Mouse (Mus musculus) frontal cortex, adult (tissue): ENCODE results near the gene Ccrl2.

Source experiments
- ATAC-seq: cut with Nextera tagmentation; 2 replicates; pipeline ENCODE4 v1.9.2; 2017; ENCODE audit warnings: mild to moderate bottlenecking, moderate library complexity, mixed read lengths; ENCODE audit not compliant: low TSS enrichment

The Ccrl2 gene

DNA sequence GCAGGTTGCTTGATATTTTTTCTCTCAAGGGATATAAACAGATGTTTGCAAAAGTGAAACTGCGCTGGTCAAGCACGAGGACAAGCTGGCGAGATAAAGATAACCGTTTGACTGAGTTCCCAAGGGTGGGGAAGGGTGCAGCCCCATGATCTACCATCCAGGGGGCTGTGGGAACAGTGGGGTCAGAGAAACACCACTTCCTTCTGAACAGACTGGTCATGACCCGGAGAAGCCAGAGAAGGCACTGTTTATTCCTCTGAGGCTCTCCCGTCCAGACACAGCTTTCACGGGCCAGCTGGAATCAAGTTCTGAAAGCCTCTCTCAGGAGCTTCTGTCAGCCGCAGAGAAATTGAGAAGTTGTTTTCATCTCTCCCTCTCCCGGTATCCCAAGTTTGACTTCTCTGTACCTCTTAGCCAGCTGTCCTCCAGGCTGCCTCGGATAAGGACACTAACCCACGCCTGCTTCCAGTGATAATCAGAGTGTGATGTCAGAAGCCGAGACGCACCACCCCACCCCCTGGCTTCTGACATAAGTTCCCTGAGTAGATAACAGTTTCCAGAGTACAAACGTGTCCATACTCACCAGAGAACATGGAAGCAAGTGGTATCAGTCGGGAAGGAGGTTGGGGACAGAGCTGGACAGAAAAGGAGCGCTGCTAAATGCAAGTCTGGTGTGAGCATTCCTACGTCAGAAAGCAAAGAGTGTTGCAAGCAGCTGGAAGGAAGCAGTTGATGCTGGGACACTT is at the start of gene Ccrl2:
Ccrl2 (minus strand) TSS at position 722 of the 746 bp plus-strand sequence.
- peak; percentile 62; the same call in 1 of the 2 replicates for ATAC-seq

DNA sequence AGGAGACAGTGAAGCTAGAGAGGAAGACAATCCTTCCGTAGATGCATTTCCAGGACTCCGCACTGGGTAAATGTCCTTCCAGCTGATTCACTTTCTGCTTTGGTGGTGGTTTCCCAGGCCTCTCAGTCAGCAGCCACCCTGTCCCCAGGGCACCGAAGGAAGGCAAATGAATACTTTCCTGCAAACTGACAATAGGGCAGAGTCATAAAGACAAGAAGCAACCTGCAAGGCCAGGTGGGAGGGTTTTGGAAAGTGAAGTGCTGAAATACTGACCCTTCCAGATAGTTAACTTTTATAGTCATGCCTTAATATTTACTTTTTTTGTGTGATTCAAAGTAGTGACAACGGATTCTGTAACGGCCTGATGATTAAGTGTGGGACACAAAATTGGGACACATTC is 46.6 kb upstream of the Ccrl2 start:
- ATAC-seq = no peak

DNA sequence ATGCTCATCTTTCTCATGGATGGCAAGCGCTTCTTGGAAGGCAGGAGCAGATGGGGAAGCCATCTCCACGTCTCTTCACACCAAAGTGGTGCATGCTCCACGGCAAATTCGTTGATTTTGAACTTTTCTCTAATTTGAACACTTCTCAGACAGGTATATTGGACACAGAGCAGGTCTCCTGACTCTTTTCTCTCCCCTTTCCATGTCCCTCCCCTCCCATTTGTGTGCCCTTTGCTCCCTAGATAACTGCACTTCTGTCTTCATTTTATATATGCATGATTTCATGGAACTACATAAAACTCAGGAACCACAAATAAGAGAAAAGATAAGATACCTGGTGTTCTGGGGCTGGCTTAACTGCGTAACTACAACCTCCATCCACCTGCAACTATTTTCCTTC is 46.0 kb upstream of the Ccrl2 start:
- no peak for ATAC-seq

DNA sequence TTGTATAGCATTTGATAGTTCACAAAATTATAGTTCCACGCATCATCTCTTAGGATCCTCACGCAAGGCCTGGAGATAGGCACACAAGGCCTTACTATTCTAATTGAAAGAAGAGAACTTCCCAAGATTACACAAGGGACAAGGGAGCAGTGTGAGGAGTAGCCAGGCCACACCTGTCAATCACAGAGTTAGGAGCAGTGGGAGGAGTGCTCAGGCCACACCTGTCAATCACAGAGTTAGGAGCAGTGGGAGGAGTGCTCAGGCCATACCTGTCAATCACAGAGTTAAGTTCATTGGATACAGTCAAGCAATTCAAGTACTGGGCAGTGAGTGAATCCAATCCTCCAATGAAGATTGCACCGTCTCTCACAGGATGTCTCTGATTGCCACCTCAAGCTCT is 43.1 kb upstream of the Ccrl2 start:
- no peak for ATAC-seq

DNA sequence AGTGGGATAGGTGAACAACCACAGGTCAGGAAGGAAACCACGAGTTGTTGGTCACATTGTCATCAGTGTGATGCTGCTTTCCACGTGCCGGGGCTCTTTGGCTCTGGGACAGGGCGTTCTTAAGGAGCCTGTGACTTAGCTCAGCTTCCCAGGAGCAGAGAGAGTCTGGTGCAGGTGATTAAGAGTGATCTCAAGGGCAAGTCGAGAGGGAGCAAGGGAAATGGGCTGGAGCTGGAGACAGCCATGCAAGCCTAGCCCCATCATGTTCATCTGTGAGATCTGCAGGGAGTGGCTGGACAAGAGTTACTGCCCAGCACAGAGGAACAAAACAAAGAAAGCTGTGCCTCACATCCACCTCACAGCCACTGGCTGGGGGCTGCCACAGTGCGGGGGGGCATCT is 40.2 kb upstream of the Ccrl2 start:
- no peak for ATAC-seq

DNA sequence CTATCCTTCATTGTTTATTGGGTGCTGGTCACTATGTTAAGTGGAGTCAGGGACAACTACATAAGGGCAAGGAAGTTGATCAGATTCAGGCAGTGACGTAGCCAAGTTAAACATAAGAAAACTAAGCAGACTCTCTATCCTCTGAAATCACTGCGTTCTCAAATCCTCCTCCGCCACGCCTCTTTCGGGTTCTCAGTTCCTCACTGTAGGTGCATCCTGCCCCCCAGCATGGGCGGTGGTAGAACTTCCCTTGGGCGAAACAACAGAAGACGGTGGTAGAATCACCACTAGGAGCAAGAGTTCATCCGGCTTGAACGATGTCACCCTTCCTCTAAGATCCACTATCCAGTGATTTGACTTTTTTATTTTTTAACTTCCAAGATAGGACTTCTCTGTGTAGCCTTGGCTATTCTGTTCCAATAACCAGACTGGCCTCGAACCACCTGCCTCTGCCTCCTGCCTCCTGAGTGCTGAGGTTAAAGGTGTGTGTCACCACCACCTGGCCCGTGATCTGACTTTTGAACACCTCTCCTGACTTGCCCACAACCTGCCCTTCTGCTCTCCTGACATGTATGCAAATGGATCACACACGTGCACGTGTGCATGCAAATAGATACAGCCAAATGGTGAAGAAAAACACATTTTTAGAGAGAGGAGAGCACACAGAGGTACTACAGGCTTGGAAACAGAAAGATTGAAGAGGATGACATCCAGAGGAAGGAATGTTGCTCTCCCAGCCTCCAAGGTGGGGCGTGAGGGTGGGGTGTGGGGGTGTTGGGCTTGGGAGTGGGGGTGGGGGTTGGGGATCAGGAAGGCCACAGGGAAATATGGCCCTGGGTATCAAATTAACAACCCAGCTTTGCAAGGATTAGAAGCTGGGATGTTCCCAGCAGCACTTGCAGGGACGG is 39.4 kb upstream of the Ccrl2 start:
- no peak for ATAC-seq

DNA sequence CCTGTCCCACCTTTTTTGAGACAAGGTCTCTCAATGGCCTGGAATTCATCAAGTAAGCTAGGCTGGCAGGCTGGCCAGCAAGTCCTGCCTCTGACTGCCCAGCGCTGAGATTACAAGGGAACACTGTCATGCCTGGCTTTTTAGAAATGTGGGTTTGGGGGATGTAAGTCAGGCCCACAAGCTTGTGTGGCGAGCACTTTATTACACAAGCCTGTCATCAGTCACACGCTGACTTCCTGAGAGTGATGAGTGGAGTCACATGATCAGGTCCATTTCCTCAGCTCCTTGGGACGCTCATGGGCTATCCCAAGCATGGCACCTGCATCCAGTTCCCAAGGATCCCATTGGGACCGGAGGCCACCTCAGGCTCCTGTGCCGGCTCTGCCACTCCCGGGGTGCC is 38.4 kb upstream of the Ccrl2 start:
- ATAC-seq = no peak

DNA sequence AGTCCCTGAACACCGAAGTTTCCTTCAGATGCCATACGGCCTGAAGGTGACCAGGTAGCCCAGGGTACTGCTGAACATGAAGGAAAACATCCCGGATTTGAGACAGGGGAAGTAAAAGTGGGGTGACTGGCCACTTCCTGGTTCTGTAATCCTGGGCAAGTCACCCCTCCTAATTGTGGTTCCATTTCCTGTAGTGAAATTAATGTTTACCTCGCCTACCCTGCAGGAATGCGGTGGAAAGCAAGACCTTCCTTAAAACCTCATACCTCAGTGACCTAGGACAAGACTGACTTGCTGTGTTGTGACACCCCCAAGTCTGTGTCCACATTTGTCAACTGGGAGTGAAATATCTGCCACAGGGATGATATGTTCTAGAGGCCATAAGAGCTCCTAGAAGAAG is 37.3 kb upstream of the Ccrl2 start:
- no peak for ATAC-seq

DNA sequence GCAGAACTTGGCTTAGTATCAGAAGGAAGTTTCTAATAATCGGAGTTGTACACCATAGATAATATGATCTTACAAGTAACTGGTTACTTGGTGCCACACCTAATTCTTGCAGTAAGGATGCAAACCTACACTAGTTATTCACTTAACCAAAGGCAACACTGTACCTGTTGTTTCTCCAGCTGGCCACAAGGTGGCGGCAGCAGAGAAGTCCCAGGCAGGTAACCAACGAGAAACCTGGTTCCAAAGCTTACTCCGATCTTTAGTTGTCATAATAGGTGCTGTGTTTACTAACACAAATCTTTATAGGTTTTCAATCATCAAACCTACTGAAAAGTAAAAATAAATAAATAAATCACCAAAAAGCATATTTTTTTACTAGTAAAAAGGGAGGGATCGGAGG is 35.8 kb upstream of the Ccrl2 start:
- ATAC-seq = peak; percentile 31; the same call in 1 of the 2 replicates

DNA sequence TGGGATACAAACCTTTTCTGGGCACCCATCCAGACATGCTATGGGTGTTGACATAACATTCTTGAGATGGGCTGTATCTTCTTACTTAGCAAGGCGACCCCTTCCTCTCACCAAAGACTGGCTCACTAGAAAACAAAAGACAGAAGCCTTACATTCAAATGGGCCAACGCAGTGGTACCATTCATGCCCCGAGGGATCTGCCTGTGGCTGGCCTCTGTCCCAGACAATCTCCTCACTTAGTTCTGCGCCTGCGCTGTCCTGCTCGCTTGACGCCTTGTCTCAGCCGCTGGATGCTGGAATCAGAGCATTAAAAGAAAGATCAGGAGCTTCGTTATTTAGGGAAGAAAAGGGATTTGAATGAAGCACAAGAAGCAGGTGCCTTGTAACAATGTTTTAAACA is 35.3 kb upstream of the Ccrl2 start:
- ATAC-seq = no peak

DNA sequence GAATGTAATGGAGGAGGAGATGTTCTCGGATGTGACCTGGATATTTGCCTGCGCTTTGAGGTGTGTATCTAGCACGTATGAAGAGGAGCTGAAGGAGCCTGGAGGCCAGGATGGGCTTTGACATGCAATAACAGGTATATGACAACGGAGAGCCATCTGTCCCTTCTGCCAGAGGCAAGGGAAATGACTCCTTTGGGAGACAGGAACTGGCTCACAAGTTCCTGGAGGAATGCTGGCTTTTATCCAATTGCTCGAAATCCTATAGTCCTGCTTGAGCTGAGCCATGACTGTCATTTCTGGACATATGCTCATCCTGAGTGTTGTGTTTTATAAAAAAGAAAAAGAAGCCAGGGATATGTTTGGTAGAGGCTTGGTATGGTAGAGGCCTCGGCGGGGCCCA is 31.6 kb upstream of the Ccrl2 start:
- ATAC-seq = no peak

DNA sequence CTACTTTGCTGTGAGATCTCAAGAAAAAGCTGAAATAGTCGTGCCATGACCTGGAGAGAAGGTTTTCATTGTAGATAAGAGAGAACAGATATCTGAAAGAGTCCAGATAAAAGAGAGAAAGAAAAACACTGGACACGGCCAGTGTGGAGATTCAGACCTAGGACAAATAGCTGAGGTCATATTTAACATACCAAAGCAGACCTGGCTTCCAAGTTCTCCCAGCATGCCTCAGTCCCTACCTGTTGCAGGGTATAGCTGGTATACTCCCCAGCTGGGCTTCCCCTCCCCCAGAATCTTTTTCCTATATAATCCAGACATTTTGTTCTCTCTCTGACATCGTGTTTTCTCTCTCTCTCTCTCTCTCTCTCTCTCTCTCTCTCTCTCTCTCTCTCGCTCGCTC is 30.6 kb upstream of the Ccrl2 start:
- ATAC-seq = no peak

DNA sequence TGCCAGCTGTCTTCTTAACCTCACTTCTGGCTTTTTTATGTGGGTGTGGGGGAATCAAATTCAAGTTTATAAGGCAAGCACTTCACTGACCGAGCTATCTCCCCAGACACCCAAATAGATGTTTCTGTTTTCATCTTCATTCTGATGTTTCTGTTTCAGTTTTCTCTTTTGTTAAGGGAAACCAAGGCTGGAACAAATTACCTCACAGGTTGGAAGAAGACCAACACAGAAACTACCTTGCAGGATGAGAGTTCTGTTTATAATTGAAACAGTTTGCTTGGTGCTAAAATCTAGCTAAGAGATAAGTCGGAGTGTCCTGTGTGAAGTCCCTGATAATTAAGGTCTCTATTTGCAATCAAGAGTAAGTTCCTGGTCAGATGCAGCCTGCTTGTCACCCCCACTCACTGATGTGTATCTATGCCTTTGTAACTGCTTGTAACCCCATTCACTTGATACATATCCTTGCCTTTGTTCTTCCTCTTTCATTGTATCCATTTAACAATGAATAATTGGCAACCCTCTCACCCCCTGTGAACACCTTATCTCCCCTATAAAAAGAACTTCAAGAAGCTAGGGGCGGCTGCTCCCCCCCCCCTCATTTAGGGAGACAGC is 29.8 kb upstream of the Ccrl2 start:
- no peak for ATAC-seq

DNA sequence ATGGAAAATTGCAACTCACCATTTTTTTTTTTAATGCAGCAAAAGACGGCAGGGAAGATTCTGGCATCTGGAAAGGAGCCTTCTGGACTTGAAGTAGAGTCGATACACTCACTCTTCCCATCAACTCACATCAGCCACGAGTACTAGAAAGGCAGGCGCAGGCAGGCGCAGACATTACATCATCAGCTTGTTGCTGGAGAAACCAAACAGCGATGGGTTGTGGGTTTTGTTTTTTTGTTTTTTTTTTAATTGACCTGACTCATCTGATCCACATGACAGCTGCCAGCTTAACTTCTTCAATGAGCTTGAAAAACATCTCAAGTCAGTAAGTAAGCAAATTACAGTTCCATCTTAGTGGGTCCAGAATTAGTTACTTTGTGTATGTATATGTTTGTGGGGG is 28.8 kb upstream of the Ccrl2 start:
- no peak for ATAC-seq

DNA sequence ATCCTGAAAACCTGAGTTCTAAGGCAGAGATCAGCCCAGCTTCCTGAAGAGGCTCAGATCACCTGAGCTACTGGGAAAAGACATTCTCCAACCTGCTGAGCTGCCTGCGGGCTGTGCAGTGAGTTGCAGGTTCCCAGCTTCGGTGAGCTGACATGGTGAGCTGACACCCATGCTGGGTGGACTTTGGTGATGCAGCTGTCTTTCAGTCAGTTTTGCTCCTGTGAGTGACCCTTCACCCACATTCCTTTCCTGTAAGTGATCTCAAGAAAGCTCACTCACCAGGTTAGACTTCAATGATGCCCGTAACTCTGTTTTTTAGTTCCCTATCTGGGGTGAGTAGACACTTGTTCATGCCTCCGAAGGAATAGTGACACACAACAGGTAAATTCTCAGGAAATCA is 28.0 kb upstream of the Ccrl2 start:
- ATAC-seq = no peak

DNA sequence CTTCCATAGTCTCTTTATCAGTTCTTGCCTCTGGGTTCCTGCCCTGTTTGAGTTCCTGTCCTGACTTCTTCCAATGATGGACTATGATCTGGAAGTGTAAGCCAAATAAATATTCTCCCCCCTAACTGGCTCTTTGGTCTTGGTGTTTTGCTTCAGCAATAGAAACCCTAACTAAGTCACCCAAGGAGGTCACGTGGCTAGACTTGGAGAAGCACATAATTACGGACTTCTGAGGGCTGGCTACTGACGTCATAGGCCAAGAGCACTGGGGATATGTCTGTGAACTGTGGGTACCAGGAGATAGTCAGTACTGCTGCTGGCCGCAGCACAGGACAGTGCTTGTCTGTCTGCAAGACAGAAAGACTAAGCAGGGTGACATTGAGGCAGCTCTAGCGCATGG is 24.4 kb upstream of the Ccrl2 start:
- no peak for ATAC-seq

DNA sequence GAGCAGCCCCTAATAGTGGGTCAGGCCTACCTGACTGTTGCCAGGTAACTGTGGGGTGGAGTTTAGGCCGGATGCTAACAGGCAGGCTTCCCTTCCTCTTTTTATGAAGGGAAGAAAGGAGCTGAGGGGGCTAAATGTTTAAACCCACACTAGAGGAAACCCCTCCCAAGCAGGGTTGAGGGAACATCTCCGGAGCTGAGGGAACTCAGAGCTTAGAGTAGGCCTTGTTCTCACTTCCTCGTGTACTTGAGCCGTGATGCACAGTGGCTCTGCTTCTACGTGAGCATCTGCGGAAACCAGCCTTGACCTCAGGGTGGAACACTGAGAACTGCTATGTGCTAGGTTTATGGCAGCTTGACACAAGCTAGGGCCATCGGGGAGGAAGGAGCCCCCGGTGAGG is 23.5 kb upstream of the Ccrl2 start:
- ATAC-seq = no peak

DNA sequence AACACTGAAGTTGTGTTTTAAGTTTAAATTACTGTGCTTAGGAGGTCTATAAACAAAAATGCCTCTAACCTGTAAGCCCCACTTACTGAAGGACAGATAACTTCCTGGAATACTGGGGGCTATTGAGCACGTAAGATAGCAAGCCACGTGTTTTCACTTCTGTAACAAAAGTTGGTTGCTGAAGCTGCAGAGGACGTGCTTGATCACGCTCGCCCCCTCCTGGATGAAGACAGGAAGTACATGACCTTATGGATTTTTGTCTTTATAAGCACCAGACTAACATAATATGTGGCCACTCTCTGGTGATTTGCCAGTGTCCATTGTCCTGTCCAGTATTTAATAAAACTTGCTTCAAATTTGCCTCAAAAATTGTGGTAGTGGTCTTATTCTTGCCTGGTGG is 20.4 kb upstream of the Ccrl2 start:
- no peak for ATAC-seq

DNA sequence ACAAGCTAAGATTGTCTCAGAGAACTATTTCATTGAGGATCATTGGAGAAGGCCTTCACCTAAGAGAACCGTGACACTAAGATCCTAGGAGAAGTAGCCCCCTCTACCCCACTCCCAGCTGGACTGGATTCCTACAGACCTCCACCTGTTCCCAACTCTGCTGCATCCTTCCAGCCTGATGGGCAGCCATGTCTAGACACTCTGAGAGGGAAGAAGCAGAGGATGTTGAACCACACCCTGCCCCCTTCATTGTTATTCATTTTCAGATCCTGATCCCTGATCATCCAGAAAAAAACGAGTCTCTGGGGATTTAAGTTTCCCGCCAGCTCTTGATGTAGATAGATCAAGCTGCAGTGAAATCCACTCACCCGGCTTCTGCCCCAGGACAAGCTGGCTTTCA is 15.7 kb upstream of the Ccrl2 start:
- no peak for ATAC-seq

DNA sequence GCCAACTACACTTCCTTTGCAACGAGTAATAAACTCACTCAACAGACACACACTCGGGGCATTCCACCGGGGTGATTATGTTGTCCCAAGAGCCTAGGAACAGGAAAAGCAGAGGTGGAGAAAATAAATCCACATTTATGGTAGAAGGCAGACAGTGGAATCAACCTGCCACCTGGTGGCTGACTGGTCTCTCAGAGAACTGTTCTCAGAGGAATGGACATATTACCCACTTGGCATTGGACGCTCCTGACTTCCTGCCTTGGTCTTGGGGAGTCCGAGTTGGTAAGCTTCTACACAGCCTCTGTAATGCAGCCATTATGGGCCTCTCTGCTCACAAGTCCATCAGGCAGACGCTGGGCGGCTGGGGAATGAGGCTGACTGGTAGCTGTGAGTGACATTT is 14.9 kb upstream of the Ccrl2 start:
- peak; percentile 52; the same call in 1 of the 2 replicates for ATAC-seq

DNA sequence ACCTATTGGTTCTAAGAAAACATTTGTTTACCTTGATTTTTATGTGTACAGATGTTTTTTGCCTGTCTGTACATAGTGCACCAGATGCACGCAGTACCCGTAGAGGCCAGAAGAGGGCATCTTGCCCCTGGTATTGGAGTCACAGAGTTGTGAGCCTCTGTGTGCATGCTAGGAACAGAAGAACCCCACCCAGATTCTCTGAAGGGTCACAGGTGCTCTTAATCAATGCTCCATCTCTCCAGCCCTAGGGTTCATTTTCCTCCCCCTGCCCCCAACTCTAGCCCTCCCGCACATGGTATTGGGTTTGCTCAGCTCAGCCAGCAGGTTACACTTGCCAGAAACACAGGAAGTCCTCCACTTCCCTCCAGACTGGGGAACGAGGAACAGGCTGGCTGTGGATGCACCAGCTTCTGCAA is 13.2 kb upstream of the Ccrl2 start:
- no peak for ATAC-seq

DNA sequence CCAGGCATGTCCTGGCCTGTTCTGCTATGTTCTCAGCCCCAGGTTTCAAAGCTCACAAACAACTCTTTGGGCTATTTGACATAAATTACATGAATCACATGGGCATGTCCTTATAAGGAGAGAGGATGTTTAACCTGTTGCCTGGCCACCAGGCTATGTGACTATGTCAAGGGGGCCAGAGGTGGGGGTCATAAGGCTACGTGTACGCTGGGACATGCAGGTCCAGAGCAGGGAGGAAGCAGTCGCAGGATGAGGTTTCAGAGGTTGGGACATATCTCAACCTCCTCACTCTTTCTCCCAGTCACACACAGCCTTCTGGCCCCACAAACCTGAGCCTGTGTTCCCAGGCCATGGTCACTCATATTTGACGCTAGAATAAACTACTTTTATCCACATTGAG is 9.7 kb upstream of the Ccrl2 start:
- no peak for ATAC-seq

DNA sequence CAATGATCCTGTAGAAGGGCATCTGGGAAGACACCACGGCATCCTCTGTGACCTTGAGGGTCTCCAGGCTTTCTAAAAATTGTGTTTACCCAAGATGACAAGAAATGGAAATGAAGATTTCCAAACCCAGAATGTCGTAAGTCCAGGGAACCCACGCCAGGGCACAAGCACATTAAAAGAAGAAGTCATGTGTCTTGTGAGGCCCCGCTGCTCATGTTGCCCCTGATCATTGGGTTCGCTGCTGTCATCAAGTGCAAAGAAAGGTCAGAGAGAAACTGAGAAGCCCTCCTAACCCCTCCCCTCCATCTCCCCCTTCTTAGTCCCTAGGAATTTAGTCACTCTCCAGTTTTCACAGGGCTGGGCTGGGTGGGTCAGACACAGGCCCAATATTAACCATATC is 5.5 kb upstream of the Ccrl2 start:
- ATAC-seq = no peak
